In genomic region chr10:50903846-50904763, GRCm38 (mm10) we compare ENCODE assay signal across 13 mouse cellular contexts. TPM values are rescaled to one million over a fixed set of nuclear protein-coding genes. Genes with fewer than 3 reads are reported as not detected.
DNase-seq lines count a peak whose midpoint lies in the region; ATAC-seq lines count a peak whose summit lies in the region.
"Had no signal": no experiment of that assay in that cellular context is flagged by ENCODE, and none has a peak within 500 bp of the region (broad histone marks: within the 10 kb centered on the region; RNA-seq: fewer than 3 reads in every experiment).

No protein-coding gene starts in this region.

- 0 out of 2 replicates have a peak, but pooled peaks have one; percentile 51 for ATAC-seq in heart, embryonic 12.5 days (ENCODE audit: insufficient number of reproducible peaks, low FRiP score)
- ATAC-seq in neural tube, embryonic 15.5 days (ENCODE audit: low FRiP score) = no peak

- DNase-seq in heart, postnatal 4 days = no peak
- DNase-seq in neural tube, embryonic 10.5 days (ENCODE audit: extremely low spot score, low spot score) = peak; percentile 58
- peak; percentile 70 for DNase-seq in limb, embryonic 10.5 days (ENCODE audit: low spot score)
- DNase-seq in retina, postnatal 1 day = peak; percentile 56
- DNase-seq in adrenal gland, adult 18-20 months (ENCODE audit: low spot score in 2 of 2) = no peak
- no peak for DNase-seq in spleen, postnatal 36 days (ENCODE audit: low spot score in 2 of 2)
- DNase-seq: adrenal gland, postnatal 25 days; cerebellum, adult 8-10 months; lung, adult 18-20 months; thymus, postnatal 4 days had no signal

- H3K4me3 ChIP-seq in heart, embryonic 12.5 days = no peak overlapping the region
- no peak overlapping the region for H3K4me3 ChIP-seq in neural tube, embryonic 15.5 days (replicated peaks)
- H3K4me3 ChIP-seq in limb, embryonic 10.5 days = no peak overlapping the region; the same call in 1 of the 2 replicates

- peaks cover 6% of the 10 kb centered on the region; the same call in 1 of the 2 replicates for H3K4me1 ChIP-seq in heart, embryonic 12.5 days (replicated peaks)
- peaks cover 12% of the 10 kb centered on the region; the same call in 1 of the 2 replicates for H3K4me1 ChIP-seq in neural tube, embryonic 15.5 days
- H3K4me1 ChIP-seq in limb, embryonic 10.5 days = peaks cover 26% of the 10 kb centered on the region

- no peak overlapping the region for H3K4me2 ChIP-seq in heart, embryonic 12.5 days
- H3K4me2 ChIP-seq in neural tube, embryonic 15.5 days = no peak overlapping the region

- H3K9me3 ChIP-seq in heart, embryonic 12.5 days (replicated peaks) = no peaks in the 10 kb centered on the region
- no peaks in the 10 kb centered on the region for H3K9me3 ChIP-seq in neural tube, embryonic 15.5 days (replicated peaks)
- H3K9me3 ChIP-seq in limb, embryonic 10.5 days (replicated peaks) = no peaks in the 10 kb centered on the region

- WGBS in heart, embryonic 12.5 days = 6% methylated on average over 26 of the region's 26 CpGs
- WGBS in neural tube, embryonic 15.5 days = 2% methylated on average over 26 of the region's 26 CpGs
- 2% methylated on average over 26 of the region's 26 CpGs for WGBS in limb, embryonic 10.5 days

- peaks cover 86% of the 10 kb centered on the region for H3K27me3 ChIP-seq in heart, embryonic 12.5 days (replicated peaks)
- H3K27me3 ChIP-seq in neural tube, embryonic 15.5 days (replicated peaks) = peaks cover 89% of the 10 kb centered on the region
- peaks cover 100% of the 10 kb centered on the region for H3K27me3 ChIP-seq in limb, embryonic 10.5 days (ENCODE audit: low read depth, poor library complexity, severe bottlenecking)

- H3K36me3 ChIP-seq in heart, embryonic 12.5 days = no peaks in the 10 kb centered on the region
- no peaks in the 10 kb centered on the region for H3K36me3 ChIP-seq in neural tube, embryonic 15.5 days
- H3K36me3 ChIP-seq in limb, embryonic 10.5 days = no peaks in the 10 kb centered on the region

- no peak overlapping the region for H3K9ac ChIP-seq in heart, embryonic 12.5 days
- no peak overlapping the region for H3K9ac ChIP-seq in neural tube, embryonic 15.5 days (replicated peaks)

- no peak overlapping the region for H3K27ac ChIP-seq in heart, embryonic 12.5 days (ENCODE audit: poor library complexity, severe bottlenecking)
- no peak overlapping the region for H3K27ac ChIP-seq in neural tube, embryonic 15.5 days (replicated peaks)
- H3K27ac ChIP-seq in limb, embryonic 10.5 days = no peak overlapping the region

RNA-seq across cellular contexts. Expression of gene Sim1, which starts 9.6 kb away (rescaled TPM):
- polyA plus RNA-seq in heart, embryonic 12.5 days (2016; fragmentation: Nextera tagmentation; extraction: Ambion mirVana) = not detected in 2 replicates
- not detected for total RNA-seq in heart, postnatal 4 days (2021)
- polyA plus RNA-seq in neural tube, embryonic 15.5 days (2015; fragmentation: Nextera tagmentation; extraction: Ambion mirVana) = 0.37 and 0.61 TPM in 2 replicates
- polyA plus RNA-seq in limb, embryonic 10.5 days (2016; fragmentation: Nextera tagmentation; extraction: Ambion mirVana) = 0.65 and 0.74 TPM in 2 replicates
- total RNA-seq in adrenal gland, adult 18-20 months (2021) = not detected
- total RNA-seq: adrenal gland, postnatal 25 days had no signal
- polyA plus RNA-seq: heart, embryonic 14.5 days had no signal

Comparison
In these comparisons a context has a peak if more than half of its experiments do, and no peak if none do; other contexts are left out.
1. DNase-seq: peak in neural tube, embryonic 10.5 days (single experiment), limb, embryonic 10.5 days (single experiment) and retina, postnatal 1 day (single experiment); none in heart, postnatal 4 days (single experiment), adrenal gland, adult 18-20 months (0 of 2) and spleen, postnatal 36 days (0 of 2).